Mouse (Mus musculus): Measurements from ENCODE around the gene Hoxa7. TPM values are rescaled to one million over a fixed set of nuclear protein-coding genes. Genes with fewer than 3 reads are reported as not detected.

Hoxa7 gene
- total and polyA plus RNA-seq, 3 experiments, result 0.25 to 0.50 (median 0.31) TPM

DNA sequence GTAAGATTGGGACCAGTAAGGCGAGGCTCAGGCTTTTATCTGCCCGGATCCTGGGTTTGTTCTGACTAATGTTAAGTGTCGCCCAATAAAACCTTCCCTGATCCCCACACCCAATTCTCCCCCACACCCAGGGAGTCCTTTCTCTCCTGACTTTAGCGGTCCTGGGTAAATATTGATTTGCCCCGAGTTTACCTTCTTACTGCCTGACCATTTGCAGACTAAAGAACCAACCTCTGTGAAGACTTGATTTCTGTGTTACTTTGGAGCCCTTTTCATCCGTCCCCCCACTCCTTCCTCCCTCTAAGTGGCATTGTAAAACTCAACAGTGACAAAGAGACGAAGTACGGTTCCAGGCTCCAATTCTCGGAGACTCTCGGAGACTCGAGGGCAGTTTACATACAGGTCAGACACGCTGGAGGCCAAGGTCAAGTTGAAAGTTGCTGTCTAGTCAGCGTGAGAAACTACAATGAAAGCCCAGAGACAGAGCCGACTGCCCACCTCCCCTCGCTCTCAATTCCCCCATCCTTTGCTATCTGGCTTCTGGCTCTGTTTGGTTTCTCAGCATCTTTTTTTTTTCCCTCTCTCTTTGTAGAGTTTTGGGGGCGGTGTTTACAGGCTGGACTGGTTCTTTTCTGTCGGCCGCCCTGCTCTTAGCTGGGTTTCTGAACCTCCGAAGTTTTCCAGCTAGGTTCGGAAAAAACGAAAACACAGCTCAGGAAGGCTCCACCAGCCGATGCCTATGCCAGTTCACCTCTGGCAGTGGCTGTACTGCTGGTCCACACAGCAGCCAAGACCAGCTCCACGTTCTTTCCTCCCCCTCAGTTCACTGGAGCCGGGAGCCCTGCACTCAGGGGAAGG lies 41.0 kb upstream of the Hoxa7 start:
- peak in 1 of 2 experiments; percentile 42 for DNase-seq
- intact Hi-C loops (cut with DNase I), result no loop called here
- no peak for TF ChIP-seq POLR2A (IDR thresholded peaks at IDR 0.05; ENCODE audit: insufficient read depth, low read depth, low read length)
- TF ChIP-seq CTCF (IDR thresholded peaks at IDR 0.05), result no peak
- no peak for TF ChIP-seq EP300 (IDR thresholded peaks at IDR 0.05; ENCODE audit: insufficient read depth, low read depth, low read length)

DNA sequence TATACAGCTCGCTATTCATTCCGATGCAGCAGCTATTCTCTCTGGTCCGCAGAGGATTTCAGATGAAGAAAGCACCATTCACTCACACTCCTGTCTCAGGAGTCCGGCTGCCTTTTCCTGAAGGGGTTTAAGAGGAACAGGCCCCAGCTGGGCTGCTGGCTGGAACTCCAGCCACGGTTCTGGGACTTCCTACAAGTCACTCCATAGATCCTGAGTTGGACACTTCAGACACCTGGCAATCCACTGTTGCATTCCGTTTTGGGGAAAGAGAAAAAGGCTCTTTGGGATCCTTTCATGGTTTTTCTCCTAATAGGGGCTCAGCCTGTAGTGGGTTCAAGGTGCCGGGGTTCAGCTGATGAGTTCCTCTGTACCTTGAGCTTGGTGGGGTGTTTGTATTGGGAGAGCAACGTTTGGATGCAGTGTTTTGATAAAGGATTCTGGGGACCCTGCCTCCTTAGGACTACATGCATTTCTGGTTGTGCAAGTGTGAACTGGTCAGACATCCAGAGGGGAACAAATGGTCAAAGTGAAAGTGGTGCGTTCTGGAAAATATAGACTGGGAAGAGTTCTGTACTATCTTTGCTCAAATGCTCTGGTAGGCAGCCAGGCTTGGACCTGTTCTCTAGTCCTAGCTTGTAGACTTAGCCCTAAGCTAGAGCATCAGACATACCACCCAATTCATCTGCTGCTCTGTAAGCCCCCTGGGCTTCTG lies 40.3 kb upstream of the Hoxa7 start:
- H3K4me3 ChIP-seq, result no peak overlapping the region
- intact Hi-C loops (cut with DNase I), result no loop called here
- peak in 1 of 2 experiments; percentile 30 for DNase-seq
- no peak overlapping the region for H3K27ac ChIP-seq
- H3K79me2 ChIP-seq (replicated peaks; ENCODE audit: control insufficient read depth, insufficient read depth, low read length), result no peaks in the 10 kb centered on the region
- H3K4me1 ChIP-seq (ENCODE audit: control insufficient read depth, insufficient read depth, low read length), result no peaks in the 10 kb centered on the region; the same call in 1 of the 2 replicates
- peaks cover 52% of the 10 kb centered on the region for H3K27me3 ChIP-seq (ENCODE audit: control insufficient read depth, insufficient read depth, low read length)
- H3K9ac ChIP-seq (ENCODE audit: low read depth, low read length), result no peak overlapping the region
- 6% methylated on average over 9 of the region's 9 CpGs for WGBS
- no peak for TF ChIP-seq CTCF (IDR thresholded peaks at IDR 0.05)
- no peak for TF ChIP-seq POLR2A (IDR thresholded peaks at IDR 0.05; ENCODE audit: insufficient read depth, low read depth, low read length)
- TF ChIP-seq EP300 (IDR thresholded peaks at IDR 0.05; ENCODE audit: insufficient read depth, low read depth, low read length), result no peak
- H3K36me3 ChIP-seq (ENCODE audit: control insufficient read depth, insufficient read depth, low read length), result no peaks in the 10 kb centered on the region

More for the DNA sequence above, 41.0 kb upstream of the Hoxa7 start:
- Histone ChIP-seq H3K27ac (no peak overlapping the region), H3K79me2 (replicated peaks; ENCODE audit: control insufficient read depth, insufficient read depth, low read length) (no peaks in the 10 kb centered on the region), H3K4me3 (no peak overlapping the region), H3K27me3 (ENCODE audit: control insufficient read depth, insufficient read depth, low read length) (peaks cover 52% of the 10 kb centered on the region), H3K36me3 (ENCODE audit: control insufficient read depth, insufficient read depth, low read length) (no peaks in the 10 kb centered on the region), H3K4me1 (ENCODE audit: control insufficient read depth, insufficient read depth, low read length) (no peaks in the 10 kb centered on the region; the same call in 1 of the 2 replicates), H3K9ac (ENCODE audit: low read depth, low read length) (no peak overlapping the region)
- 6% methylated on average over 24 of the region's 24 CpGs for WGBS

DNA sequence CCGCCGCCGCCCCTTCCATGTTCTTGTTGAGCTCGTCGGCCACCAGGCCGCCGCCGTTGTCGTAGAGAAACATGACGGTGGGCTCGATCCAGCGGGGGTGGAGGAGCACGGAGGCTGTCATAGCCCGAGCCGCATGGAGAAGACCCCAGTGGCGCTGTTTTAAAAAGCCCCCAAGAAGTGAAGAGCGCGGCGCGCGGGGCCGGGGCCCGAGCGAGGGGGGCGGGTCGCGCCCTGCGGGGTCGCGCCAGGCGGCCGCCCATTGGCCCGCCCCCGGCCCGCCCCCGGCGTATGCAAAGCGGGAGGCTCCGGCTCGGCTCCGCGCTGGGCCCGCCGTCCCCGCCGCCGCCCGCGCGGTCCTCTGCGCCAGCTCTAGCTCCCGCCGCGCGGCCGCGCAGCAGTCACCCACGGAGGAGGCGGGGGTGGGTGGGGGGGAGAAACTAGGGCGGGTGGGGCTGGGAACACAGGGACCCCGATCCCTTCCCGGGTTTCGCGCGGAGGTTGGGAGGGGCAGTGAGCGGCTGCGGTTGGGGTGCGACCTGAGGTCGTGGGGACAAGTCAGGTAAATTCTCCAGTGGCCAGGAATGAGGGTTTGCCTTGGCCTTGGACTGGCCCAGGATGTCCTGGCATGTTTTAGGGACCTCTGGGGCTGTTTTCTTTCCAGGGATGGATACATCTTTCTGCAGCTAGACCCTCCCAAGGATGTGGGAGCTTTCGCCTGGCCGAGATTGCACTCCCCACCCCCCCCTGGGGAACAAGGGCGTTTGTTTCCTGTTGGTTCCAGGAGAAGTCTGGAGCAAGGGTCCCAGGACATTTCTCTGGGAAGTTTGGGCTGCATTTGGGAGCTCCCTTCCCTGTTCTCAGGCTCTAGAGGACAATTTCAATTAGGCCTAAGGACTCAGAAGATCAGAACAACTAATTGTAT lies 39.3 kb upstream of the Hoxa7 start, which contains the start of gene Hoxa13:
Gene Hoxa13, minus strand, starts transcription at position 227 of the 922 bp plus-strand sequence.
- intact Hi-C loops (cut with DNase I), result no loop called here
- Histone ChIP-seq H3K27ac (no peak within 1 kb of the TSS), H3K36me3 (ENCODE audit: control insufficient read depth, insufficient read depth, low read length) (no peaks in the 10 kb centered on the region), H3K9ac (ENCODE audit: low read depth, low read length) (no peak within 1 kb of the TSS; the same call in 1 of the 2 replicates), H3K27me3 (ENCODE audit: control insufficient read depth, insufficient read depth, low read length) (peaks cover 44% of the 10 kb centered on the region), H3K4me1 (ENCODE audit: control insufficient read depth, insufficient read depth, low read length) (no peaks in the 10 kb centered on the region; the same call in 1 of the 2 replicates), H3K4me3 (no peak within 1 kb of the TSS), H3K79me2 (replicated peaks; ENCODE audit: control insufficient read depth, insufficient read depth, low read length) (no peaks in the 10 kb centered on the region)
- WGBS, result 1% methylated on average over 39 of the region's 72 CpGs
- no peak for DNase-seq
- TF ChIP-seq CTCF (IDR thresholded peaks at IDR 0.05), result no peak
- TF ChIP-seq EP300 (IDR thresholded peaks at IDR 0.05; ENCODE audit: insufficient read depth, low read depth, low read length), result no peak
- TF ChIP-seq POLR2A (IDR thresholded peaks at IDR 0.05; ENCODE audit: insufficient read depth, low read depth, low read length), result no peak

DNA sequence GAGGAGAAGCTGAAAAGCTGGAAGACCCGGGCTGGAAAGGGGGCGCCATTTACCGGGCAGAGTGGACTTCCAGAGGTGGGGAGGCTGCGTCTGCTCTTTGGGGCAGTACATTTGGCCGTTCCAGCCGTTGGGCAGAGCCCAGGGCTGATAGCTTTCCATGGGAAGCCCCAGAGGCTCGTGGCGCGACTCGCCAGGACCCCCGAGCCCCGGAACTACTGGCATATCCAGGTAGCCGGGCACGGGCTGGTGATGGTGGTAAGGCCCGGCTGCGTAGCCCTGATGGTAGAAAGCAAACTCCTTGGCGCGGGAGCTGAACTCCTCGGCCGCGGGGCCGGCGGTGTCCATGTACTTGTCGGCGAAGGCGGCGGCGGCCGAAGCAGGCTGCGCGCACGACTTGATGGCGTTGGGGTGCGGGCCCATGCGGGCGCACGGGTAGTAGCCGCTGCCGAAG lies 38.2 kb upstream of the Hoxa7 start:
- no peak overlapping the region for H3K4me3 ChIP-seq
- no peaks in the 10 kb centered on the region; the same call in 1 of the 2 replicates for H3K4me1 ChIP-seq (ENCODE audit: control insufficient read depth, insufficient read depth, low read length)
- peaks cover 33% of the 10 kb centered on the region for H3K27me3 ChIP-seq (ENCODE audit: control insufficient read depth, insufficient read depth, low read length)
- no peak for TF ChIP-seq CTCF (IDR thresholded peaks at IDR 0.05)
- TF ChIP-seq EP300 (IDR thresholded peaks at IDR 0.05; ENCODE audit: insufficient read depth, low read depth, low read length), result no peak
- no peak for TF ChIP-seq POLR2A (IDR thresholded peaks at IDR 0.05; ENCODE audit: insufficient read depth, low read depth, low read length)
- peak in 1 of 2 experiments; percentile 55 for DNase-seq
- H3K9ac ChIP-seq (ENCODE audit: low read depth, low read length), result no peak overlapping the region; the same call in 1 of the 2 replicates
- 2% methylated on average over 39 of the region's 39 CpGs for WGBS
- intact Hi-C loops (cut with DNase I), result loop anchor here (5.0 kb wide), 3 partner anchors 317 to 882 kb away; no protein-coding TSS in a partner anchor
- H3K27ac ChIP-seq, result no peak overlapping the region
- no peaks in the 10 kb centered on the region for H3K79me2 ChIP-seq (replicated peaks; ENCODE audit: control insufficient read depth, insufficient read depth, low read length)
- H3K36me3 ChIP-seq (ENCODE audit: control insufficient read depth, insufficient read depth, low read length), result no peaks in the 10 kb centered on the region
